Mouse (Mus musculus): ENCODE data around the gene Efcc1.

The Efcc1 gene

DNA sequence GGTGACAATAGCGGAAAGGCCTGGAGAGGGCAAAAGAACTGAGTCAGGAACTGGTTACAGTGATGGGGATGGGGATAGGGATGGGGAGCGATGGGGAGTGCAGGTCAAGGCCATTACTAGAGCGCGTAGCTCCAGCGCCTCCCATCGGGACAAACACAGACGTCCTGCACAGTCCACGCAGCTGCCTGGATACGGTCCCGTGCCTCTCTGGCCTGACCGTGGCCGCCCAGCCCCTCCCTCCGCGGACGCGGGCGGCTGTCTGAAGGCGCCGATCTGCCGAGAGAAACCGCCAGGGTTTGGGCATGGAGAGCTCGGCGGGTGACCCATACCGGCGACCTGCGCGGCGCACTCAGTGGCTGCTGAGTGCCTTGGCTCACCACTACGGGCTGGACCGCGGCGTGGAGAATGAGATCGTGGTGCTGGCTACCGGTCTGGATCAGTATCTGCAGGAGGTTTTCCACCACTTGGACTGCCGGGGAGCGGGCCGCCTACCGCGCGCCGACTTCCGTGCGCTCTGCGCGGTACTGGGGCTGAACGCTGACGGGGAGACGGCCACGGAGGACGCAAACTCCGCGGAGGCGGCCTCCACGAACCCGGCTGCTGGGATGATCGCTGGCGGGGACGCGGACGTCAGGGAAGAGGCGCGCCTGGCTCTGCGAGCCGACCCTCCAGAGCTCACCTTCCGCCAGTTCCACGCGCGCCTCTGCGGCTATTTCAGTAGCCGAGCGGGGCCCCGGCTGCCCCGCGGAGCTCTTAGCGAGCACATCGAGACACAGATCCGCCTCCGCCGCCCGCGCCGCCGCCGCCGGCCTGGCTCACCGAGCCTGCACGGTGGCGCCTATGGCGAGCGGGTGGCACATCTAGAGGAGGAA, at the start of gene Efcc1:
Gene Efcc1, plus strand, starts transcription at position 279 of the 872 bp plus-strand sequence.
- DNase-seq: peak; percentile 53

- no peak for DNase-seq
Observed at GRCm38 (mm10) chr6:87695947-87696346, 34.7 kb upstream of the Efcc1 start.

GRCm38 (mm10) chr6:87696544-87696943, 34.1 kb upstream of the Efcc1 start:
- DNase-seq: peak; percentile 13

GRCm38 (mm10) chr6:87706246-87706645, 24.4 kb upstream of the Efcc1 start:
- no peak for DNase-seq

- no peak for DNase-seq
Observed at GRCm38 (mm10) chr6:87712311-87712710, 18.4 kb upstream of the Efcc1 start.

GRCm38 (mm10) chr6:87714091-87714490, 16.6 kb upstream of the Efcc1 start:
- DNase-seq: no peak

DNA sequence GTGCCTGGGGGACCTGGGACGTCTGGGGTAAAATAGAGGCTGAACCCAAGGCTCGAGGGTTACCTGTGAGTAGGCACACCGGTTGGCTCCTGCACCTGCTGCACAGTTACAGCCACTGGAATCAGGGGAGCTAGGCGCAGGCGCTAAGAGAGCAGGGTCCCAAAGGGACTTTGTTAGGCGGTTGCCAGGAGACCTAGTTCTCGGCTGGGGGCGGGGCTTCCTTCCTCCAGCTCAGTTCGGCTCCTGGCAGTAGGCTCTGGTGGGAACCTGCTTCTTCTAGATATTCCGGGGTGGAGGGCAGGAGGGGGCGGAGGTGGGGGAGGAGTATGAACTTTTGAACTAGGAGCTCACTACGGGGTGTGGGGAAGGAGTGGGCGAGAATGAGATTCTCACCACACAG, 8.0 kb upstream of the Efcc1 start:
- DNase-seq: no peak

- no peak for DNase-seq
Observed at GRCm38 (mm10) chr6:87725267-87725912, 5.3 kb upstream of the Efcc1 start.

- DNase-seq: no peak
Observed at GRCm38 (mm10) chr6:87728102-87728501, 2.6 kb upstream of the Efcc1 start.

- no peak for DNase-seq
Observed at GRCm38 (mm10) chr6:87730141-87730540, 528 bp upstream of the Efcc1 start.

DNA sequence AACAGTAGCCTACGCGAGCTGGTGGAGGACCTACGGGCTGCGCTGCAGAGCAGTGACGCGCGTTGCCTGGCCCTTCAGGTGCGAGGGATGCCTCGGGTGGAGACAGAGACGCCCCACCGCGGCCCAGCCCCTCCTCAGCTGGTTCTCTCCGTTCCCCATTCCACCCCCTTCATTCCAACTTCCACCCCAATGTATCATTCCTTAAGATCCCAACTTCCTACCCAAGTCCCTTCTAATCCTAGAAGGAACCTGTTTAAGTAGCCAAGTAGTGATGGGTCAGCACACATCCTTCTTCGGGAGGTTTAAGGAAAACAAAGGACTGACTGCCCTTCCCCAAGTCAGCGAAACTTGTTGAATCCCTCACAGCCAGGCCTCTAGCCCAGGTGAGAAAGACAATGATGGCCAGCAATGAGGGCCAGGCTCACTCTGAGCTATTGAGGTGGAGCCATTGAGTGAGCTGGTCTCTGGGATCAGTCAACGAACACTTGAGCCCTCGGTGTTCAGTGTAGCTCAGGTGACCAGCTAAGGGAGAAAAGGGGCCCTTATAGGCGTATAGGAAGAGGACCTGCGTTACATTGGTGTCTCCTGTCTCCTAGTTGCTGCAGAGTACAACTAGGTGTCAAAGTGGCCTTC, 910 bp downstream of the Efcc1 start:
- DNase-seq: no peak

- no peak for DNase-seq
Observed at GRCm38 (mm10) chr6:87732151-87733011, 1.7 kb downstream of the Efcc1 start.

GRCm38 (mm10) chr6:87733131-87733930, 2.7 kb downstream of the Efcc1 start:
- DNase-seq: no peak

GRCm38 (mm10) chr6:87734136-87734535, 3.5 kb downstream of the Efcc1 start:
- DNase-seq: no peak

DNA sequence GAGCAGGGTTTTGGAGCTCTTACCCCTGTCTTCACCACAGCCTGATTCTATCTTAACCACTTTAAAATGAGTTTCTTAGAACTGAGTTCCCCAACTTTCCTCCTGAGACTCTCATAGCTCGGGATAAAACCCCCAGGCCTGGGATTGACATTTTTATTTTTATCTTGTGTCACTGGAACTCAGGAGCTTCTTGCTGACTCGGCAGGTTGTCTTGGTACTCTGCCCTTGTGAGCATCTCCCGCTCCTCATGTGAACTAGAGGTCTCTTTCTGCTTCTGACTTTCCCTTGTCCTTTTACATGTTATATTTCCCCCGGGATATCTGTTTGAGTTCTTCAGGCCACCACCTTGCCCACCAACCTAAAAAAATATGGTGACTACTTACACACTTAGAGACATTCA, 6.3 kb downstream of the Efcc1 start:
- no peak for DNase-seq

GRCm38 (mm10) chr6:87737921-87738626, 7.4 kb downstream of the Efcc1 start:
- peak; percentile 52 for DNase-seq

- DNase-seq: no peak
Observed at GRCm38 (mm10) chr6:87739898-87740297, 9.2 kb downstream of the Efcc1 start.

DNA sequence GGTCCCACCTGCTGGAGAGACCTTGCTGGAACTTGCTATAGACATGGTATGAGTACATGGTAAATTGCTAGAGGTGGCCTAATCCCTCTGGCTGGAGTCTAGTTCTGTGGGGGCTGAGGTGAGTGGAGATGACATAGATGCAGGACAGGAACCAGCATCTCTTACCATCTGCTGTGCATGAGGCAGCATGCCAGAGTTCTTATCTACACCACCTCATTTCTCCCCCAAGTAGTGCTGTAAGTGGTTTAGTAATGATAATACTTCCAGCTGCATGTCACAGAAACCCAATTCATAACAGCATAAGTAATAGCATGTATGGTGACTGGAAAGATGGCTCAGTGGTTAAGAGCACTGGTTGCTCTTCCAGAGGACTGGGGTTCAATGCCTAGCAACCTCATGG, 9.8 kb downstream of the Efcc1 start:
- no peak for DNase-seq

DNA sequence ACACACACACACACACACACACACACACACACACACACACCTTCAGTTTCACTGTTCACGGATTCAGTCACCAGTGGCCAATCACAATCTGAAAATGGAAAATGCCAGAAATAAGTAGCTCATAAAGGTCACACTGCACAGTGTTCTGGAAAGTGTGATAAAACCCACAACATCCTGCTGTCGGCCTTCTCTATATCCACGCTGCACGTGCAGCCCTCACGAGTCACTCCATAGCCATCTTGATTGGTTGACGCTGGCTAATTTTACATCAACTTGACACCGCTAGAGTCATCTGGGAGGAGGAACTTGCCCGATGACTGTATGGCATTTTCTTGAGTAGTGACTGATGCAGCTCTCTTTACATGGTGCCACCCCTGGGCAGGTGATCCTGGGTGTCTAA, 11.3 kb downstream of the Efcc1 start:
- DNase-seq: no peak

DNA sequence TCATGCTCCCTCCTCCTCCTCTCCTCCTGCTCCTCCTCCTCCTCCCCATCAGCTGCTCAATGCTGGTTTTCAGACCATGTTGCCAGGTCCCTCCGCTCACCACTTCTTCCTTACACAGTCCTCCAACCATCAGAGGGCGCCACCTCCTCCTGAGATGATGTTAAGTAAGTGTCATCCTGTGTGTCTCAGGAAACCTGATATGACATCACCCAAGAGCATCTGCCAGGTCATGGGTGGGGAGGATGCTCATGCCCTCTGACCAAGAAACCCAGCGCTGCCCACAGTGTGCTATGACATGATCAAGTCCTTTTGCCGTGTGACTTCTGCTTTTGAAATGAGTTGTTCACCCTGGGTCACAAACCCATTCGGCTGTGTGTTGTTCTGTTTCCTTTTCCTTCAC, 12.1 kb downstream of the Efcc1 start:
- DNase-seq: peak; percentile 40

GRCm38 (mm10) chr6:87743281-87743680, 12.6 kb downstream of the Efcc1 start:
- DNase-seq: no peak
